Mouse (Mus musculus): ENCODE measurements around the gene Mfap3. TPM values are rescaled to one million over a fixed set of nuclear protein-coding genes. Genes with fewer than 3 reads are reported as not detected.
"Not testable (repeated sequence)": the region's sequence is repeated elsewhere in the genome, so short reads cannot be mapped to it uniquely, and the experiment has no call there.

Gene Mfap3
- polyA plus RNA-seq, 1 experiment, result 6.4 TPM

- Histone ChIP-seq H3K27me3 (ENCODE audit: control insufficient read depth, insufficient read depth, insufficient read length) (no peaks in the 10 kb centered on the region), H3K79me2 (ENCODE audit: control insufficient read depth, insufficient read depth) (no peaks in the 10 kb centered on the region), H3K36me3 (ENCODE audit: control insufficient read depth, insufficient read depth) (no peaks in the 10 kb centered on the region), H3ac (ENCODE audit: control insufficient read depth, insufficient read length) (no peak overlapping the region), H3K4me3 (no peak overlapping the region), H3K4me2 (ENCODE audit: low read depth) (no peak overlapping the region)
- no peak for TF ChIP-seq E2F4 (IDR thresholded peaks at IDR 0.05; ENCODE audit: insufficient read depth)
- TF ChIP-seq POLR2A (IDR thresholded peaks at IDR 0.05; ENCODE audit: insufficient read length, low read depth), result no peak
- TF ChIP-seq REST (IDR thresholded peaks at IDR 0.05; ENCODE audit: insufficient read depth, insufficient read length), result no peak
- no peak for TF ChIP-seq MYOD1 (IDR thresholded peaks at IDR 0.05; ENCODE audit: control insufficient read depth in 1 of 3, insufficient read length in 2 of 3, low read depth in 2 of 3)
- no peak for TF ChIP-seq MYOG (IDR thresholded peaks at IDR 0.05; ENCODE audit: control insufficient read depth in 1 of 3, insufficient read depth in 1 of 3, insufficient read length in 2 of 3, low read depth in 2 of 3)
- TF ChIP-seq TCF3 (IDR thresholded peaks at IDR 0.05; ENCODE audit: insufficient read length, low read depth), result no peak
- no peak for TF ChIP-seq CEBPB (IDR thresholded peaks at IDR 0.05; ENCODE audit: insufficient read depth, poor library complexity, severe bottlenecking)
Observed at GRCm38 (mm10) chr11:57553015-57553780, 34.7 kb downstream of the Mfap3 start.

- not testable (repeated sequence) for H3K27me3 ChIP-seq (ENCODE audit: control insufficient read depth, insufficient read depth, insufficient read length); H3ac ChIP-seq (ENCODE audit: control insufficient read depth, insufficient read length); H3K4me2 ChIP-seq (ENCODE audit: low read depth); H3K4me3 ChIP-seq; H3K79me2 ChIP-seq (ENCODE audit: control insufficient read depth, insufficient read depth); H3K36me3 ChIP-seq (ENCODE audit: control insufficient read depth, insufficient read depth)
Observed at GRCm38 (mm10) chr11:57557936-57558335, 39.5 kb downstream of the Mfap3 start.

GRCm38 (mm10) chr11:57564564-57564963 is 46.1 kb downstream of the Mfap3 start:
- no peaks in the 10 kb centered on the region for H3K79me2 ChIP-seq (ENCODE audit: control insufficient read depth, insufficient read depth)
- H3K36me3 ChIP-seq (ENCODE audit: control insufficient read depth, insufficient read depth), result no peaks in the 10 kb centered on the region
- TF ChIP-seq POLR2A (IDR thresholded peaks at IDR 0.05; ENCODE audit: insufficient read length, low read depth), result no peak
- TF ChIP-seq MYOG (IDR thresholded peaks at IDR 0.05; ENCODE audit: control insufficient read depth in 1 of 3, insufficient read depth in 1 of 3, insufficient read length in 2 of 3, low read depth in 2 of 3), result no peak
- no peak for TF ChIP-seq REST (IDR thresholded peaks at IDR 0.05; ENCODE audit: insufficient read depth, insufficient read length)
- TF ChIP-seq SRF (IDR thresholded peaks at IDR 0.05; ENCODE audit: control insufficient read depth, insufficient read length, low read depth), result no peak
- no peak for TF ChIP-seq USF1 (IDR thresholded peaks at IDR 0.05; ENCODE audit: low read depth)
- TF ChIP-seq MYOD1 (IDR thresholded peaks at IDR 0.05; ENCODE audit: control insufficient read depth in 1 of 3, insufficient read length in 2 of 3, low read depth in 2 of 3), result no peak
- TF ChIP-seq MAX (IDR thresholded peaks at IDR 0.05; ENCODE audit: low read depth), result no peak
- no peak for TF ChIP-seq TCF12 (IDR thresholded peaks at IDR 0.05; ENCODE audit: insufficient read depth, poor library complexity, severe bottlenecking)
- no peak for TF ChIP-seq E2F4 (IDR thresholded peaks at IDR 0.05; ENCODE audit: insufficient read depth)
- no peak for TF ChIP-seq TCF3 (IDR thresholded peaks at IDR 0.05; ENCODE audit: insufficient read length, low read depth)
- no peak for TF ChIP-seq CEBPB (IDR thresholded peaks at IDR 0.05; ENCODE audit: insufficient read depth, poor library complexity, severe bottlenecking)
- no peak for TF ChIP-seq POLR2AphosphoS2 (IDR thresholded peaks at IDR 0.05; ENCODE audit: insufficient read length, low read depth)
- no peak overlapping the region for H3K4me3 ChIP-seq
- H3K27me3 ChIP-seq (ENCODE audit: control insufficient read depth, insufficient read depth, insufficient read length), result no peaks in the 10 kb centered on the region
- no peak overlapping the region for H3K4me2 ChIP-seq (ENCODE audit: low read depth)
- H3ac ChIP-seq (ENCODE audit: control insufficient read depth, insufficient read length), result no peak overlapping the region

GRCm38 (mm10) chr11:57566091-57567035 is 47.9 kb downstream of the Mfap3 start:
- Histone ChIP-seq H3K36me3 (ENCODE audit: control insufficient read depth, insufficient read depth) (no peaks in the 10 kb centered on the region), H3K79me2 (ENCODE audit: control insufficient read depth, insufficient read depth) (no peaks in the 10 kb centered on the region), H3ac (ENCODE audit: control insufficient read depth, insufficient read length) (no peak overlapping the region), H3K4me2 (ENCODE audit: low read depth) (no peak overlapping the region), H3K4me3 (no peak overlapping the region), H3K27me3 (ENCODE audit: control insufficient read depth, insufficient read depth, insufficient read length) (no peaks in the 10 kb centered on the region)
- TF ChIP-seq MYOG (IDR thresholded peaks at IDR 0.05; ENCODE audit: control insufficient read depth in 1 of 3, insufficient read depth in 1 of 3, insufficient read length in 2 of 3, low read depth in 2 of 3) (no peak), TCF12 (IDR thresholded peaks at IDR 0.05; ENCODE audit: insufficient read depth, poor library complexity, severe bottlenecking) (no peak), MYOD1 (IDR thresholded peaks at IDR 0.05; ENCODE audit: control insufficient read depth in 1 of 3, insufficient read length in 2 of 3, low read depth in 2 of 3) (no peak), SRF (IDR thresholded peaks at IDR 0.05; ENCODE audit: control insufficient read depth, insufficient read length, low read depth) (no peak), POLR2AphosphoS2 (IDR thresholded peaks at IDR 0.05; ENCODE audit: insufficient read length, low read depth) (no peak), USF1 (IDR thresholded peaks at IDR 0.05; ENCODE audit: low read depth) (no peak), CEBPB (IDR thresholded peaks at IDR 0.05; ENCODE audit: insufficient read depth, poor library complexity, severe bottlenecking) (no peak), TCF3 (IDR thresholded peaks at IDR 0.05; ENCODE audit: insufficient read length, low read depth) (no peak), MAX (IDR thresholded peaks at IDR 0.05; ENCODE audit: low read depth) (no peak), E2F4 (IDR thresholded peaks at IDR 0.05; ENCODE audit: insufficient read depth) (no peak), POLR2A (IDR thresholded peaks at IDR 0.05; ENCODE audit: insufficient read length, low read depth) (no peak), REST (IDR thresholded peaks at IDR 0.05; ENCODE audit: insufficient read depth, insufficient read length) (no peak)

All from myocyte (in vitro differentiated cells).